Mouse (Mus musculus) kidney, embryonic 14.5 days (tissue): ENCODE results near the gene Pacs1. TPM values are rescaled to one million over a fixed set of nuclear protein-coding genes. Genes with fewer than 3 reads are reported as not detected.

ENCODE experiments used
- ATAC-seq: fragments of 200-750 bp; cut with Nextera tagmentation; 2 replicates; pipeline ENCODE4 v1.8.0; 2017; ENCODE audit warnings: moderate number of reproducible peaks, mild to moderate bottlenecking, moderate TSS enrichment, moderate library complexity; ENCODE audit not compliant: low FRiP score, low TSS enrichment
- H3K27ac ChIP-seq: fragments of 300-500 bp; sonication (generic); 2 replicates; pipeline ENCODE4 v1.5.1; 2014; ENCODE audit warnings: low read depth, mild to moderate bottlenecking, low read length, moderate library complexity, mixed read lengths
- H3K27me3 ChIP-seq: fragments of 300-500 bp; sonication (generic); 2 replicates; pipeline ENCODE4 v1.6.1; 2014; ENCODE audit warnings: mild to moderate bottlenecking, low read length; ENCODE audit not compliant: control insufficient read depth, insufficient read depth
- H3K36me3 ChIP-seq: fragments of 300-500 bp; sonication (generic); 2 replicates; pipeline ENCODE4 v1.6.1; 2014; ENCODE audit warnings: low read length, mixed read lengths; ENCODE audit not compliant: control insufficient read depth, insufficient read depth
- H3K4me1 ChIP-seq: fragments of 300-500 bp; sonication (generic); 2 replicates; pipeline ENCODE4 v1.6.1; 2014; ENCODE audit warnings: low read length, mixed read lengths; ENCODE audit not compliant: control insufficient read depth, insufficient read depth
- H3K4me2 ChIP-seq: fragments of 300-500 bp; sonication (generic); replicated peaks from 2 replicates; pipeline ENCODE4 v1.6.1; 2014; ENCODE audit warnings: low read depth, mild to moderate bottlenecking, low read length
- H3K4me3 ChIP-seq: fragments of 300-500 bp; sonication (generic); 2 replicates; pipeline ENCODE4 v1.5.1; 2014; ENCODE audit warnings: mild to moderate bottlenecking, low read length
- H3K9ac ChIP-seq: fragments of 300-500 bp; sonication (generic); 2 replicates; pipeline ENCODE4 v1.6.1; 2014; ENCODE audit warnings: low read depth, mild to moderate bottlenecking, low read length, moderate library complexity
- H3K9me3 ChIP-seq: fragments of 300-500 bp; sonication (generic); 2 replicates; pipeline ENCODE4 v1.6.1; 2016; ENCODE audit warnings: low read length; ENCODE audit not compliant: control insufficient read depth
- WGBS: fragments of 180-500 bp; shearing (Covaris S2); extraction: QIAGEN DNeasy Blood & Tissue Kit; methylation state at CpG from one replicate; pipeline ENCODE4 v1.1.7; 2014; 5-methylcytosine and 5-hydroxymethylcytosine counted together
- polyA plus RNA-seq: library from polyadenylated mRNA; unstranded; fragments of >200 nt; fragmentation: Nextera tagmentation; extraction: Ambion mirVana; gene quantifications from 2 replicates; pipeline ENCODE4 v1.2.1, GENCODE M21; 2014

Gene Pacs1
- polyA plus RNA-seq, 1 experiment from 2014 or later, result 30.4 TPM

- peaks cover 61% of the 10 kb centered on the region for H3K36me3 ChIP-seq
- H3K27ac ChIP-seq, result peak overlapping the region; percentile 83
- peak; percentile 7; the same call in 1 of the 2 replicates for ATAC-seq
These were observed 165.2 kb downstream of the Pacs1 start for GRCm38 (mm10) chr19:5107556-5108270.

GRCm38 (mm10) chr19:5106731-5107191 is 166.2 kb downstream of the Pacs1 start, which contains the start of gene Rab1b:
Gene Rab1b (minus strand): TSS chr19:5107072.
- Histone ChIP-seq H3K27me3 (no peaks in the 10 kb centered on the region), H3K9me3 (no peaks in the 10 kb centered on the region), H3K36me3 (peaks cover 61% of the 10 kb centered on the region), H3K4me1 (peaks cover 22% of the 10 kb centered on the region), H3K27ac (peak within 1 kb of the TSS; percentile 91), H3K4me2 (peak within 1 kb of the TSS; percentile 91), H3K9ac (peak within 1 kb of the TSS; percentile 84), H3K4me3 (peak within 1 kb of the TSS; percentile 86)
- ATAC-seq, result peak; percentile 94
- under 1% methylated on average over 43 of the region's 46 CpGs for WGBS

More at GRCm38 (mm10) chr19:5107556-5108270, 165.2 kb downstream of the Pacs1 start:
- peak overlapping the region; percentile 1; the same call in 1 of the 2 replicates for H3K4me3 ChIP-seq
- no peak overlapping the region; the same call in 1 of the 2 replicates for H3K9ac ChIP-seq
- peaks cover 22% of the 10 kb centered on the region for H3K4me1 ChIP-seq
- H3K4me2 ChIP-seq, result no peak overlapping the region
- 72% methylated on average over 18 of the region's 18 CpGs for WGBS
- no peaks in the 10 kb centered on the region for H3K9me3 ChIP-seq
- no peaks in the 10 kb centered on the region for H3K27me3 ChIP-seq

- peak overlapping the region; percentile 91 for H3K27ac ChIP-seq
- 6% methylated on average over 9 of the region's 9 CpGs for WGBS
- no peak for ATAC-seq
- H3K4me3 ChIP-seq, result peak overlapping the region; percentile 86
- peak overlapping the region; percentile 84 for H3K9ac ChIP-seq
- H3K4me1 ChIP-seq, result peaks cover 22% of the 10 kb centered on the region
- no peaks in the 10 kb centered on the region for H3K27me3 ChIP-seq
- H3K36me3 ChIP-seq, result peaks cover 61% of the 10 kb centered on the region
- no peaks in the 10 kb centered on the region for H3K9me3 ChIP-seq
- peak overlapping the region; percentile 91 for H3K4me2 ChIP-seq
These were observed 166.8 kb downstream of the Pacs1 start for GRCm38 (mm10) chr19:5106074-5106473.

- Histone ChIP-seq H3K9ac (peak within 1 kb of the TSS; percentile 81), H3K36me3 (peaks cover 47% of the 10 kb centered on the region), H3K4me3 (peak within 1 kb of the TSS; percentile 65), H3K27ac (no peak within 1 kb of the TSS), H3K4me2 (peak within 1 kb of the TSS; percentile 100), H3K27me3 (no peaks in the 10 kb centered on the region), H3K9me3 (no peaks in the 10 kb centered on the region), H3K4me1 (peaks cover 38% of the 10 kb centered on the region)
- ATAC-seq, result peak; percentile 65
- WGBS, result 3% methylated on average over 41 of the region's 48 CpGs
These were observed 174.4 kb downstream of the Pacs1 start, which contains the start of gene Cnih2 for GRCm38 (mm10) chr19:5098363-5099143. Gene Cnih2 (minus strand): TSS chr19:5098521.

- Histone ChIP-seq H3K4me1 (peaks cover 38% of the 10 kb centered on the region), H3K4me3 (peak overlapping the region; percentile 65), H3K9ac (peak overlapping the region; percentile 81), H3K4me2 (peak overlapping the region; percentile 100), H3K27me3 (no peaks in the 10 kb centered on the region), H3K9me3 (no peaks in the 10 kb centered on the region), H3K36me3 (peaks cover 45% of the 10 kb centered on the region), H3K27ac (no peak overlapping the region)
- ATAC-seq, result peak; percentile 15
- 3% methylated on average over 29 of the region's 31 CpGs for WGBS
These were observed 175.2 kb downstream of the Pacs1 start for GRCm38 (mm10) chr19:5097521-5098362.

- H3K4me2 ChIP-seq, result no peak overlapping the region; the same call in 1 of the 2 replicates
- peaks cover 38% of the 10 kb centered on the region for H3K4me1 ChIP-seq
- H3K36me3 ChIP-seq, result peaks cover 43% of the 10 kb centered on the region
- no peaks in the 10 kb centered on the region for H3K27me3 ChIP-seq
- H3K4me3 ChIP-seq, result no peak overlapping the region
- H3K9me3 ChIP-seq, result no peaks in the 10 kb centered on the region
- H3K27ac ChIP-seq, result no peak overlapping the region
- H3K9ac ChIP-seq, result no peak overlapping the region
- 17% methylated on average over 9 of the region's 9 CpGs for WGBS
- no peak for ATAC-seq
These were observed 176.9 kb downstream of the Pacs1 start for GRCm38 (mm10) chr19:5095887-5096474.

- H3K27ac ChIP-seq, result no peak overlapping the region
- H3K9ac ChIP-seq, result no peak overlapping the region
- no peaks in the 10 kb centered on the region for H3K27me3 ChIP-seq
- no peak overlapping the region for H3K4me3 ChIP-seq
- H3K4me2 ChIP-seq, result no peak overlapping the region
- H3K9me3 ChIP-seq, result no peaks in the 10 kb centered on the region
- 43% methylated on average over 11 of the region's 11 CpGs for WGBS
- no peak for ATAC-seq
- H3K4me1 ChIP-seq, result peaks cover 38% of the 10 kb centered on the region
- peaks cover 39% of the 10 kb centered on the region for H3K36me3 ChIP-seq
These were observed 178.0 kb downstream of the Pacs1 start for GRCm38 (mm10) chr19:5094746-5095417.

- peak; percentile 68 for ATAC-seq
- peaks cover 35% of the 10 kb centered on the region for H3K36me3 ChIP-seq
- no peak overlapping the region for H3K9ac ChIP-seq
- no peaks in the 10 kb centered on the region for H3K9me3 ChIP-seq
- WGBS, result 1% methylated on average over 21 of the region's 21 CpGs
- no peak overlapping the region for H3K27ac ChIP-seq
- H3K4me2 ChIP-seq, result no peak overlapping the region
- no peaks in the 10 kb centered on the region for H3K27me3 ChIP-seq
- H3K4me1 ChIP-seq, result peaks cover 38% of the 10 kb centered on the region
- H3K4me3 ChIP-seq, result no peak overlapping the region
These were observed 178.7 kb downstream of the Pacs1 start for GRCm38 (mm10) chr19:5094243-5094632.
